Mouse (Mus musculus) C2C12 (cell line): ENCODE data around the gene Map2k1.
"Not testable (repeated sequence)": the region's sequence is repeated elsewhere in the genome, so short reads cannot be mapped to it uniquely, and the experiment has no call there.

ENCODE experiments used
- CTCF ChIP-seq: IDR thresholded peaks from one replicate; pipeline ENCODE4 v1.5.1; 2011; ENCODE audit not compliant: control insufficient read depth, insufficient read depth, insufficient read length
- MYOD1 ChIP-seq: IDR thresholded peaks from one replicate; pipeline ENCODE4 v1.6.1; 2011; ENCODE audit warnings: low read depth; ENCODE audit not compliant: control insufficient read depth, insufficient read length
- USF1 ChIP-seq: IDR thresholded peaks from one replicate; pipeline ENCODE4 v1.6.1; 2011; ENCODE audit warnings: low read depth, mild to moderate bottlenecking, control low read depth, moderate library complexity

DNA sequence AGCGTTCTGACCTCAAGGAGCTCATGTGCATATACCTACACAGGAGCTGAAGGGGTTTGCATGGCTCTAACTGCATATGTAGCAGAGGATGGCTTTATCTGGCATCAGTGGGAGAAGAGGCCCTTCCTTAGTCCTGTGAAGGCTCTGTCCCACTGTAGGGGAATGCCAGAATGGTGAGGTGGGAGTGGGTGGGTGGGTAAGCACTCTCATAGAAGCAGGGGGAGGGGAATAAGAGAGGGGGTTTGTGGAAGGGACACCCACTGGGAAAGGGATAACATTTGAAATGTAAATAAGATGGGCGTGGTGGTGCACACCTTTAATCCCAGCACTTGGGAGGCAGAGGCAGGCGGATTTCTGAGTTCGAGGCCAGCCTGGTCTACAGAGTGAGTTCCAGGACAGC is 49.7 kb upstream of the Map2k1 start:
- TF ChIP-seq CTCF, USF1, MYOD1: not testable (repeated sequence)
